Mouse (Mus musculus): ENCODE data around the gene Olfr317.
"Not testable (repeated sequence)": the region's sequence is repeated elsewhere in the genome, so short reads cannot be mapped to it uniquely, and the experiment has no call there.

DNA sequence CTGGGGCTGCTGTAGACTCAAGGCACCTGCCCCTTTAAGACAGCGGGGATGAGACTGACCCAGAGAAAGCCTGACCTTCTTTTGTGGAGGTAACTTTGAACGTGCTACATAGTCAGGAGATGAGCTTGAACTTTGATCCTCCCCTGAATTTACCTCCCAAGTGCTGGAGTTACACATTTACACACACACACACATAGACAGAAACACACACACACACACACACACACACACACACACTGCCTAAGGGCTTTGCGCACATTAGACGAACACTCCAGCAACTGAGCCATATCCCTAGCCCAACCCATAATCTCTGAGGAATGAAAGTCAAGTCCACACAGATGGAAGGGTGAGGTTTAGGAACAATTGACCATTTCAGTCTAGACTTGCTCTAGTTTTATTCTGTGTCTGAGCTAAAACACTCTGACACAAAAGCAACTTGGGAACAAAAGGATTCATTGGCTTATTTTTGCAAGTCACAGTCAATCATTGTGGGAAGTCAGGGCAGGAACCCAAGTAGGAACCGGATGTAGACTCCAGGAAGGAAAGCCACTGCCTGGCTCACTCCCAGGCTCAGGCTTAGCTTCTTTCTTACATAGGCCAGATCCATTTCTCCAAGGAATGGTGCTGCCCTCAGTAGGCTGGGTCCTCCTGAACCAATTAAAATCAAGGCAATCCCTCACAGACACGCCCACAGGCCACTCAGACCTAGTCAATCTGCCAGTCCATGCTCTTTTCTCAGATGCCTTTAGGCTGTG is 10.9 kb downstream of the Olfr317 start:
- TF ChIP-seq CTCF (IDR thresholded peaks at IDR 0.05; ENCODE audit: control insufficient read depth, insufficient read depth, low read length); POLR2A (IDR thresholded peaks at IDR 0.05; ENCODE audit: borderline replicate concordance, control insufficient read depth, low read depth, low read length): not testable (repeated sequence)
